Mouse (Mus musculus) brown adipose tissue, adult 24 weeks (tissue): ENCODE measurements around the gene A630001G21Rik. TPM values are rescaled to one million over a fixed set of nuclear protein-coding genes. Genes with fewer than 3 reads are reported as not detected.
A peak's percentile ranks its signal among the peaks of the same experiment; 100 is the strongest.

ENCODE experiments used
- H3K27ac ChIP-seq: fragments of 200-500 bp; replicated peaks from 2 replicates; pipeline ENCODE4 v1.5.1; 2012; ENCODE audit warnings: low read depth, mild to moderate bottlenecking, low read length
- H3K4me1 ChIP-seq: fragments of 200-500 bp; 2 replicates; pipeline ENCODE4 v1.6.1; 2012; ENCODE audit warnings: low read length, mixed read lengths; ENCODE audit not compliant: control insufficient read depth, insufficient read depth, insufficient read length
- H3K4me3 ChIP-seq: fragments of 200-500 bp; 2 replicates; pipeline ENCODE4 v1.5.1; 2012; ENCODE audit warnings: low read depth, mild to moderate bottlenecking, low read length, moderate library complexity; ENCODE audit not compliant: insufficient read depth
- polyA plus RNA-seq: library from polyadenylated mRNA; stranded (reverse); fragments of >200 nt; gene quantifications from 2 replicates; pipeline ENCODE4 v1.2.4, GENCODE M21; 2012; ENCODE audit not compliant: missing spikeins, insufficient read depth, insufficient read length

A630001G21Rik gene
- polyA plus RNA-seq, 1 experiment = not detected

- Histone ChIP-seq H3K27ac (no peak overlapping the region), H3K4me3 (no peak overlapping the region), H3K4me1 (no peaks in the 10 kb centered on the region)
Observed at GRCm38 (mm10) chr1:85734511-85734910, 43.9 kb downstream of the A630001G21Rik start.

GRCm38 (mm10) chr1:85732581-85732980 lies 45.9 kb downstream of the A630001G21Rik start:
- H3K27ac ChIP-seq = no peak overlapping the region
- no peak overlapping the region for H3K4me3 ChIP-seq
- no peaks in the 10 kb centered on the region for H3K4me1 ChIP-seq

- Histone ChIP-seq H3K27ac (no peak overlapping the region), H3K4me1 (no peaks in the 10 kb centered on the region), H3K4me3 (no peak overlapping the region)
Observed at GRCm38 (mm10) chr1:85730471-85730870, 48.0 kb downstream of the A630001G21Rik start.

GRCm38 (mm10) chr1:85720220-85720893 lies 58.1 kb downstream of the A630001G21Rik start:
- Histone ChIP-seq H3K4me3 (no peak overlapping the region), H3K27ac (no peak overlapping the region), H3K4me1 (no peaks in the 10 kb centered on the region)

- Histone ChIP-seq H3K27ac (no peak overlapping the region), H3K4me1 (no peaks in the 10 kb centered on the region), H3K4me3 (no peak overlapping the region)
Observed at GRCm38 (mm10) chr1:85719049-85719448, 59.4 kb downstream of the A630001G21Rik start.

GRCm38 (mm10) chr1:85716447-85717027 lies 61.9 kb downstream of the A630001G21Rik start:
- no peaks in the 10 kb centered on the region for H3K4me1 ChIP-seq
- H3K27ac ChIP-seq = no peak overlapping the region
- no peak overlapping the region for H3K4me3 ChIP-seq

GRCm38 (mm10) chr1:85714501-85714900 lies 63.9 kb downstream of the A630001G21Rik start:
- H3K27ac ChIP-seq = no peak overlapping the region
- H3K4me3 ChIP-seq = no peak overlapping the region
- H3K4me1 ChIP-seq = no peaks in the 10 kb centered on the region

GRCm38 (mm10) chr1:85706754-85707153 lies 71.7 kb downstream of the A630001G21Rik start:
- Histone ChIP-seq H3K4me1 (no peaks in the 10 kb centered on the region), H3K27ac (no peak overlapping the region), H3K4me3 (no peak overlapping the region)

- H3K4me3 ChIP-seq = no peak overlapping the region
- no peaks in the 10 kb centered on the region for H3K4me1 ChIP-seq
- H3K27ac ChIP-seq = no peak overlapping the region
Observed at GRCm38 (mm10) chr1:85705552-85705951, 72.9 kb downstream of the A630001G21Rik start.

- Histone ChIP-seq H3K4me3 (peak overlapping the region; percentile 39; the same call in 1 of the 2 replicates), H3K27ac (peak overlapping the region; percentile 70), H3K4me1 (no peaks in the 10 kb centered on the region)
Observed at GRCm38 (mm10) chr1:85703245-85704186, 74.9 kb downstream of the A630001G21Rik start.

GRCm38 (mm10) chr1:85702531-85702930 lies 75.9 kb downstream of the A630001G21Rik start:
- H3K4me1 ChIP-seq = no peaks in the 10 kb centered on the region
- 0 out of 2 replicates have a peak overlapping the region, but pooled peaks have one; percentile 15 for H3K27ac ChIP-seq

GRCm38 (mm10) chr1:85697721-85698493 lies 80.5 kb downstream of the A630001G21Rik start:
- Histone ChIP-seq H3K4me1 (no peaks in the 10 kb centered on the region), H3K4me3 (no peak overlapping the region), H3K27ac (no peak overlapping the region)

More at GRCm38 (mm10) chr1:85702531-85702930, 75.9 kb downstream of the A630001G21Rik start:
- H3K4me3 ChIP-seq = no peak overlapping the region

- H3K27ac ChIP-seq = no peak overlapping the region
Observed at GRCm38 (mm10) chr1:85695646-85696045, 82.8 kb downstream of the A630001G21Rik start.

GRCm38 (mm10) chr1:85693280-85693679 lies 85.2 kb downstream of the A630001G21Rik start:
- H3K4me1 ChIP-seq = no peaks in the 10 kb centered on the region; the same call in 1 of the 2 replicates
- peak overlapping the region; percentile 26 for H3K27ac ChIP-seq
- H3K4me3 ChIP-seq = no peak overlapping the region

More at GRCm38 (mm10) chr1:85695646-85696045, 82.8 kb downstream of the A630001G21Rik start:
- Histone ChIP-seq H3K4me3 (no peak overlapping the region), H3K4me1 (no peaks in the 10 kb centered on the region; the same call in 1 of the 2 replicates)
